Mouse (Mus musculus) midbrain, postnatal 0 days (tissue): ENCODE data around the gene Rasal1. TPM values are rescaled to one million over a fixed set of nuclear protein-coding genes. Genes with fewer than 3 reads are reported as not detected.

Experiments
- ATAC-seq: fragments of 200-750 bp; cut with Nextera tagmentation; 2 replicates; pipeline ENCODE4 v1.8.0; 2017; ENCODE audit warnings: moderate number of reproducible peaks, mild to moderate bottlenecking, moderate TSS enrichment, moderate library complexity; ENCODE audit not compliant: low FRiP score
- DNase-seq: peaks from one replicate; pipeline ENCODE4 v3.0.0-alpha.2; 2015; ENCODE audit warnings: low spot score
- H3K27ac ChIP-seq: fragments of 300-500 bp; sonication (generic); 2 replicates; pipeline ENCODE4 v1.5.1; 2014; ENCODE audit warnings: low read depth, mild to moderate bottlenecking, low read length, mixed read lengths
- H3K27me3 ChIP-seq: fragments of 300-500 bp; sonication (generic); 2 replicates; pipeline ENCODE4 v1.6.1; 2014; ENCODE audit warnings: low read length, control low read depth, mixed read lengths; ENCODE audit not compliant: insufficient read depth
- H3K36me3 ChIP-seq: fragments of 300-500 bp; sonication (generic); 2 replicates; pipeline ENCODE4 v1.6.1; 2014; ENCODE audit warnings: low read length, control low read depth, mixed read lengths; ENCODE audit not compliant: insufficient read depth
- H3K4me1 ChIP-seq: fragments of 300-500 bp; sonication (generic); 2 replicates; pipeline ENCODE4 v1.6.1; 2014; ENCODE audit warnings: mild to moderate bottlenecking, control low read depth, antibody characterized with exemption, low read length, mixed read lengths; ENCODE audit not compliant: insufficient read depth
- H3K4me2 ChIP-seq: fragments of 300-500 bp; sonication (generic); 2 replicates; pipeline ENCODE4 v1.6.1; 2014; ENCODE audit warnings: low read depth, mild to moderate bottlenecking, low read length, mixed read lengths; ENCODE audit not compliant: poor library complexity, severe bottlenecking
- H3K4me3 ChIP-seq: fragments of 300-500 bp; sonication (generic); 2 replicates; pipeline ENCODE4 v1.5.1; 2014; ENCODE audit warnings: low read depth, mild to moderate bottlenecking, low read length, moderate library complexity
- H3K9ac ChIP-seq: fragments of 300-500 bp; sonication (generic); replicated peaks from 2 replicates; pipeline ENCODE4 v1.6.1; 2014; ENCODE audit warnings: mild to moderate bottlenecking, low read length, moderate library complexity, mixed read lengths; ENCODE audit not compliant: poor library complexity, severe bottlenecking
- H3K9me3 ChIP-seq: fragments of 300-500 bp; sonication (generic); 2 replicates; pipeline ENCODE4 v1.6.1; 2016; ENCODE audit warnings: low read length, control low read depth
- CTCF ChIP-seq: IDR thresholded peaks from 2 replicates; pipeline ENCODE4 v1.5.1; 2016; ENCODE audit warnings: antibody characterized with exemption, mild to moderate bottlenecking
- WGBS: fragments of 180-500 bp; shearing (Covaris S2); extraction: QIAGEN DNeasy Blood & Tissue Kit; methylation state at CpG from one replicate; pipeline ENCODE4 v1.1.7; 2014; 5-methylcytosine and 5-hydroxymethylcytosine counted together
- polyA plus RNA-seq: library from polyadenylated mRNA; unstranded; fragments of >200 nt; fragmentation: Nextera tagmentation; extraction: Ambion mirVana; gene quantifications from 2 replicates; pipeline ENCODE4 v1.2.1, GENCODE M21; 2015
- total RNA-seq: library from RNA; depleted of rRNA; stranded (reverse); fragments of >200 nt; gene quantifications from 2 replicates; pipeline ENCODE4 v1.2.3, GENCODE M21; 2014

Gene Rasal1
- total and polyA plus RNA-seq, 2 experiments from 2014 or later = 9.9 to 24.7 TPM

GRCm38 (mm10) chr5:120647361-120647760 lies 1.3 kb upstream of the Rasal1 start:
- H3K27ac ChIP-seq = no peak overlapping the region
- ATAC-seq (no peak), DNase-seq (no peak)
- H3K9me3 ChIP-seq = no peaks in the 10 kb centered on the region
- H3K27me3 ChIP-seq = peaks cover 14% of the 10 kb centered on the region; the same call in 1 of the 2 replicates
- no peak overlapping the region for H3K4me2 ChIP-seq
- no peak for TF ChIP-seq CTCF
- 86% methylated on average over 4 of the region's 4 CpGs for WGBS
- no peak overlapping the region for H3K9ac ChIP-seq
- no peak overlapping the region for H3K4me3 ChIP-seq
- H3K36me3 ChIP-seq = no peaks in the 10 kb centered on the region
- peaks cover 6% of the 10 kb centered on the region; the same call in 1 of the 2 replicates for H3K4me1 ChIP-seq

- Histone ChIP-seq H3K4me1 (peaks cover 6% of the 10 kb centered on the region; the same call in 1 of the 2 replicates), H3K4me2 (peak overlapping the region; percentile 50; the same call in 1 of the 2 replicates), H3K27ac (no peak overlapping the region), H3K4me3 (peak overlapping the region; percentile 35), H3K9me3 (no peaks in the 10 kb centered on the region), H3K36me3 (no peaks in the 10 kb centered on the region), H3K9ac (no peak overlapping the region), H3K27me3 (peaks cover 14% of the 10 kb centered on the region; the same call in 1 of the 2 replicates)
- 43% methylated on average over 12 of the region's 12 CpGs for WGBS
- ATAC-seq (no peak), DNase-seq (no peak)
- peak; percentile 17; the same call in 1 of the 2 replicates for TF ChIP-seq CTCF
Observed at GRCm38 (mm10) chr5:120647814-120648491, 659 bp upstream of the Rasal1 start.

- TF ChIP-seq CTCF = no peak; the same call in 1 of the 2 replicates
- peak; percentile 59 for ATAC-seq
- 4% methylated on average over 21 of the region's 21 CpGs for WGBS
- H3K27me3 ChIP-seq = peaks cover 14% of the 10 kb centered on the region; the same call in 1 of the 2 replicates
- no peaks in the 10 kb centered on the region for H3K9me3 ChIP-seq
- H3K4me1 ChIP-seq = peaks cover 6% of the 10 kb centered on the region; the same call in 1 of the 2 replicates
- H3K36me3 ChIP-seq = no peaks in the 10 kb centered on the region
- peak overlapping the region; percentile 35 for H3K4me3 ChIP-seq
- H3K27ac ChIP-seq = no peak overlapping the region
- peak overlapping the region; percentile 50 for H3K4me2 ChIP-seq
- peak overlapping the region; percentile 39; the same call in 1 of the 2 replicates for H3K9ac ChIP-seq
- DNase-seq = no peak
Observed at GRCm38 (mm10) chr5:120649374-120649933, 842 bp downstream of the Rasal1 start.

GRCm38 (mm10) chr5:120649938-120650337 lies 1.3 kb downstream of the Rasal1 start:
- H3K9ac ChIP-seq = 0 out of 2 replicates have a peak overlapping the region, but pooled peaks have one; percentile 39
- no peaks in the 10 kb centered on the region for H3K9me3 ChIP-seq
- H3K4me3 ChIP-seq = peak overlapping the region; percentile 35; the same call in 1 of the 2 replicates
- ATAC-seq (no peak), DNase-seq (no peak)
- peaks cover 6% of the 10 kb centered on the region; the same call in 1 of the 2 replicates for H3K4me1 ChIP-seq
- H3K36me3 ChIP-seq = no peaks in the 10 kb centered on the region
- H3K4me2 ChIP-seq = peak overlapping the region; percentile 50; the same call in 1 of the 2 replicates
- no peak overlapping the region for H3K27ac ChIP-seq
- peaks cover 14% of the 10 kb centered on the region; the same call in 1 of the 2 replicates for H3K27me3 ChIP-seq
- WGBS = 27% methylated on average over 13 of the region's 13 CpGs
- no peak for TF ChIP-seq CTCF

GRCm38 (mm10) chr5:120651230-120651629 lies 2.6 kb downstream of the Rasal1 start:
- Histone ChIP-seq H3K9ac (no peak overlapping the region), H3K4me2 (no peak overlapping the region), H3K27me3 (peaks cover 14% of the 10 kb centered on the region; the same call in 1 of the 2 replicates), H3K36me3 (no peaks in the 10 kb centered on the region), H3K9me3 (no peaks in the 10 kb centered on the region), H3K4me3 (no peak overlapping the region), H3K27ac (no peak overlapping the region), H3K4me1 (peaks cover 6% of the 10 kb centered on the region; the same call in 1 of the 2 replicates)
- ATAC-seq (no peak), DNase-seq (no peak)
- 81% methylated on average over 5 of the region's 5 CpGs for WGBS
- no peak for TF ChIP-seq CTCF
